Mouse (Mus musculus): Measurements from ENCODE around the gene Bmp8a. TPM values are rescaled to one million over a fixed set of nuclear protein-coding genes. Genes with fewer than 3 reads are reported as not detected.
"Not testable (repeated sequence)": the region's sequence is repeated elsewhere in the genome, so short reads cannot be mapped to it uniquely, and the experiment has no call there.

The Bmp8a gene
- polyA plus RNA-seq, 1 experiment from 2014 or later, result 0.20 TPM

GRCm38 (mm10) chr4:123335244-123335643, 7.8 kb downstream of the Bmp8a start:
- H3K27ac ChIP-seq (ENCODE audit: low read length); H3K4me3 ChIP-seq (ENCODE audit: low read length); ATAC-seq (replicated peaks; ENCODE audit: extremely low read depth, insufficient read depth, low FRiP score); H3K4me1 ChIP-seq (ENCODE audit: control insufficient read depth, insufficient read depth, low read length); H3K9ac ChIP-seq (ENCODE audit: low read length); H3K36me3 ChIP-seq (ENCODE audit: control insufficient read depth, insufficient read depth); H3K4me2 ChIP-seq (ENCODE audit: low read depth, low read length); H3K27me3 ChIP-seq (ENCODE audit: control insufficient read depth, insufficient read depth, low read length); H3K9me3 ChIP-seq (replicated peaks; ENCODE audit: control insufficient read depth, low read length): not testable (repeated sequence)
- 79% methylated on average over 10 of the region's 10 CpGs for WGBS

- Histone ChIP-seq H3K36me3 (ENCODE audit: control insufficient read depth, insufficient read depth) (no peaks in the 10 kb centered on the region), H3K4me3 (ENCODE audit: low read length) (no peak overlapping the region), H3K27me3 (ENCODE audit: control insufficient read depth, insufficient read depth, low read length) (no peaks in the 10 kb centered on the region; the same call in 1 of the 2 replicates), H3K4me2 (ENCODE audit: low read depth, low read length) (no peak overlapping the region), H3K9ac (ENCODE audit: low read length) (no peak overlapping the region), H3K27ac (ENCODE audit: low read length) (no peak overlapping the region), H3K4me1 (ENCODE audit: control insufficient read depth, insufficient read depth, low read length) (no peaks in the 10 kb centered on the region), H3K9me3 (replicated peaks; ENCODE audit: control insufficient read depth, low read length) (peaks cover 5% of the 10 kb centered on the region; the same call in 1 of the 2 replicates)
- no peak for ATAC-seq (replicated peaks; ENCODE audit: extremely low read depth, insufficient read depth, low FRiP score)
- 64% methylated on average over 3 of the region's 3 CpGs for WGBS
Observed at GRCm38 (mm10) chr4:123334177-123334576, 8.9 kb downstream of the Bmp8a start.

DNA sequence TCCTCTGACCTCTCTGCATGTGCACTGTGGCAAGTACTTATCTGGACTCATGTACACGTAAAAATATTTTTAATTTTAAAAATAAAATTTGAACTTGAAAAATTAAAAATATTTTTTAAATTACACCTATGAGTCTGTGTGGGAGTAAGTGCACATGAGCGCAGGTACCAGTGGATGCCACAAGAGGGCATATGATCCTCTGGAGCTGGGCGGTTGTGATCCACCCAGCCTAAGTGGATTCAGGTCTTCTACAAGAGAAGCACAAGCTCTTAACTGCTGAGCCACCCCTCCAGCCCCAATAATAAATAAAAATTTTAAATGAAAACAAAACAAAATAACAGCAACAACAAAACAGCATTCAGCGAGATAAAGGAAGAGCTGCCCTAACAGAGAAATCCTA, 9.9 kb downstream of the Bmp8a start:
- 91% methylated on average over 4 of the region's 4 CpGs for WGBS
- no peak overlapping the region for H3K9ac ChIP-seq (ENCODE audit: low read length)
- H3K36me3 ChIP-seq (ENCODE audit: control insufficient read depth, insufficient read depth), result no peaks in the 10 kb centered on the region
- H3K4me2 ChIP-seq (ENCODE audit: low read depth, low read length), result no peak overlapping the region
- no peak overlapping the region for H3K27ac ChIP-seq (ENCODE audit: low read length)
- no peak for ATAC-seq (replicated peaks; ENCODE audit: extremely low read depth, insufficient read depth, low FRiP score)
- no peak overlapping the region for H3K4me3 ChIP-seq (ENCODE audit: low read length)
- H3K4me1 ChIP-seq (ENCODE audit: control insufficient read depth, insufficient read depth, low read length), result no peaks in the 10 kb centered on the region
- H3K27me3 ChIP-seq (ENCODE audit: control insufficient read depth, insufficient read depth, low read length), result no peaks in the 10 kb centered on the region
- H3K9me3 ChIP-seq (replicated peaks; ENCODE audit: control insufficient read depth, low read length), result peaks cover 5% of the 10 kb centered on the region; the same call in 1 of the 2 replicates

DNA sequence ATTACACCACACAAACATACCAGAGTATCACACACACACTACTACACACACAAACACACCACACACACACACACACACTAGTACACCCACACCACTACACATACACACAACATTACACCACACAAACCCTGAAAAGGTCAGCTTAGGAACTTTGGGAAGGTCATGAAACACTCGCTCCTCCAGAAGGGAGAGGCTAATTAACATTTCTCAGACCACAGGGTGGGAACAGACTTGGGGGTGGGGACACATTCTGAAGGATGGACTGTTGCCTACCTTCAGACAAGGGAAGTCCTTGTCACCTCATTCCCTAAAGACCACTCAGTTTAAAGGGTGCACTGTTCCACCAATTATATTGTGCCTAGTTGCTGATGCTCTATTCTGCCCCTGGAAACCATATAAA, 11.1 kb downstream of the Bmp8a start:
- 93% methylated on average over 1 of the region's 1 CpGs for WGBS
- H3K4me1 ChIP-seq (ENCODE audit: control insufficient read depth, insufficient read depth, low read length); ATAC-seq (replicated peaks; ENCODE audit: extremely low read depth, insufficient read depth, low FRiP score): not testable (repeated sequence)

GRCm38 (mm10) chr4:123331326-123331725, 11.7 kb downstream of the Bmp8a start:
- H3K4me1 ChIP-seq (ENCODE audit: control insufficient read depth, insufficient read depth, low read length), result no peaks in the 10 kb centered on the region
- H3K4me2 ChIP-seq (ENCODE audit: low read depth, low read length), result no peak overlapping the region
- H3K27me3 ChIP-seq (ENCODE audit: control insufficient read depth, insufficient read depth, low read length), result no peaks in the 10 kb centered on the region
- ATAC-seq (replicated peaks; ENCODE audit: extremely low read depth, insufficient read depth, low FRiP score), result no peak
- no peaks in the 10 kb centered on the region for H3K36me3 ChIP-seq (ENCODE audit: control insufficient read depth, insufficient read depth)
- no peak overlapping the region for H3K4me3 ChIP-seq (ENCODE audit: low read length)
- no peak overlapping the region for H3K9ac ChIP-seq (ENCODE audit: low read length)
- WGBS, result 61% methylated on average over 5 of the region's 5 CpGs
- no peak overlapping the region for H3K27ac ChIP-seq (ENCODE audit: low read length)
- H3K9me3 ChIP-seq (replicated peaks; ENCODE audit: control insufficient read depth, low read length), result peaks cover 5% of the 10 kb centered on the region; the same call in 1 of the 2 replicates

More for the DNA sequence above, 11.1 kb downstream of the Bmp8a start:
- H3K4me3 ChIP-seq (ENCODE audit: low read length); H3K9me3 ChIP-seq (replicated peaks; ENCODE audit: control insufficient read depth, low read length); H3K4me2 ChIP-seq (ENCODE audit: low read depth, low read length); H3K27me3 ChIP-seq (ENCODE audit: control insufficient read depth, insufficient read depth, low read length); H3K27ac ChIP-seq (ENCODE audit: low read length); H3K36me3 ChIP-seq (ENCODE audit: control insufficient read depth, insufficient read depth); H3K9ac ChIP-seq (ENCODE audit: low read length): not testable (repeated sequence)

DNA sequence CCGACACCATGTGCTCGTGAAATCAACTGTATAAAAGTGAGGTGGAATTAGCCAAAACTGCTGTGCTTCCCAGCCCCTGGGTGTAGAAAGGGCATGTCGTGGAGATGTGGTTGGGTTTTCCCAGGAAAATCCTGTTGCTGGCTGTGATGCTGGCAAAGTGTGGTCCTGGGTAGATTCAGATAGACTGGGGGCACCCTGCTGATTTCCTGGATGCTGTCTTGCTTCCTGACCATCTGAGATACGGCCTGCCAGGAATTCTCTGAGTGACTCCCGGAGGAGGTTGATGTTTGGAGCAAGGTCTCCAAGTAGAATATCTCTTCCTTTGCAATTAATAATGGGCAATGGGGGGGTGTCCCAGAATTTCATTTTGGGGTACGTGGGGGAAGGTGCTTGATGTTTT, 14.1 kb downstream of the Bmp8a start:
- Histone ChIP-seq H3K36me3 (ENCODE audit: control insufficient read depth, insufficient read depth) (no peaks in the 10 kb centered on the region), H3K27me3 (ENCODE audit: control insufficient read depth, insufficient read depth, low read length) (no peaks in the 10 kb centered on the region), H3K9me3 (replicated peaks; ENCODE audit: control insufficient read depth, low read length) (peaks cover 5% of the 10 kb centered on the region; the same call in 1 of the 2 replicates), H3K4me3 (ENCODE audit: low read length) (no peak overlapping the region), H3K27ac (ENCODE audit: low read length) (no peak overlapping the region), H3K4me2 (ENCODE audit: low read depth, low read length) (no peak overlapping the region), H3K9ac (ENCODE audit: low read length) (no peak overlapping the region), H3K4me1 (ENCODE audit: control insufficient read depth, insufficient read depth, low read length) (peaks cover 7% of the 10 kb centered on the region; the same call in 1 of the 2 replicates)
- WGBS, result 61% methylated on average over 6 of the region's 6 CpGs
- ATAC-seq (replicated peaks; ENCODE audit: extremely low read depth, insufficient read depth, low FRiP score), result no peak

DNA sequence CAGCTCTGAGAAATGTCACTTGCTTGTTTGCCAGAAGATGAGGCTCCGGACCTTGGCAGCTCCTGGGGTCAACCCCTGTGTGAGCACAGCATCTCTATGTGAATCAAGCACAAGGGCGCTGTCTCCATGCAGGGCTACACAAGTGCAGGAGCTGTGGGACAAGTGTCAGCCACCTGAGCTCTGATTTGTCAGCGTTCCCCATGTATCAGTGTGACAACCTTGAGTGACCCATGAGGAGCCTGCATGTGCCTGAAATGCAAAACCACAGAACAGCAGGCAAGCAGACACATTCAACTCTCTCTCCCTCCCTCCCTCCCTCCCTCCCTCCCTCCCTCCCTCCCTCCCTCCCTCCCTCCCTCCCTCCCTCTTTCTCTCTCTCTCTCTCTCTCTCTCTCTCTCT, 15.4 kb downstream of the Bmp8a start:
- 38% methylated on average over 3 of the region's 3 CpGs for WGBS
- Histone ChIP-seq H3K9me3 (replicated peaks; ENCODE audit: control insufficient read depth, low read length) (no peaks in the 10 kb centered on the region), H3K4me2 (ENCODE audit: low read depth, low read length) (no peak overlapping the region), H3K4me3 (ENCODE audit: low read length) (no peak overlapping the region), H3K36me3 (ENCODE audit: control insufficient read depth, insufficient read depth) (no peaks in the 10 kb centered on the region), H3K27me3 (ENCODE audit: control insufficient read depth, insufficient read depth, low read length) (peaks cover 7% of the 10 kb centered on the region), H3K27ac (ENCODE audit: low read length) (no peak overlapping the region), H3K4me1 (ENCODE audit: control insufficient read depth, insufficient read depth, low read length) (peaks cover 7% of the 10 kb centered on the region; the same call in 1 of the 2 replicates), H3K9ac (ENCODE audit: low read length) (no peak overlapping the region)
- ATAC-seq (replicated peaks; ENCODE audit: extremely low read depth, insufficient read depth, low FRiP score), result no peak

- Histone ChIP-seq H3K27ac (ENCODE audit: low read length) (no peak overlapping the region), H3K4me1 (ENCODE audit: control insufficient read depth, insufficient read depth, low read length) (peaks cover 7% of the 10 kb centered on the region; the same call in 1 of the 2 replicates), H3K9me3 (replicated peaks; ENCODE audit: control insufficient read depth, low read length) (no peaks in the 10 kb centered on the region), H3K9ac (ENCODE audit: low read length) (no peak overlapping the region), H3K36me3 (ENCODE audit: control insufficient read depth, insufficient read depth) (no peaks in the 10 kb centered on the region), H3K4me2 (ENCODE audit: low read depth, low read length) (no peak overlapping the region), H3K27me3 (ENCODE audit: control insufficient read depth, insufficient read depth, low read length) (peaks cover 11% of the 10 kb centered on the region), H3K4me3 (ENCODE audit: low read length) (no peak overlapping the region)
- WGBS, result 48% methylated on average over 3 of the region's 3 CpGs
- no peak; the same call in 1 of the 2 replicates for ATAC-seq (replicated peaks; ENCODE audit: extremely low read depth, insufficient read depth, low FRiP score)
Observed at GRCm38 (mm10) chr4:123326087-123326486, 17.0 kb downstream of the Bmp8a start.

GRCm38 (mm10) chr4:123323534-123323933, 19.5 kb downstream of the Bmp8a start, which contains the start of gene Oxct2a:
Gene Oxct2a, minus strand, starts transcription at chr4:123323634.
- Histone ChIP-seq H3K4me3 (ENCODE audit: low read length) (peak within 1 kb of the TSS; percentile 35), H3K36me3 (ENCODE audit: control insufficient read depth, insufficient read depth) (no peaks in the 10 kb centered on the region), H3K9ac (ENCODE audit: low read length) (no peak within 1 kb of the TSS), H3K9me3 (replicated peaks; ENCODE audit: control insufficient read depth, low read length) (no peaks in the 10 kb centered on the region), H3K27me3 (ENCODE audit: control insufficient read depth, insufficient read depth, low read length) (peaks cover 11% of the 10 kb centered on the region), H3K4me1 (ENCODE audit: control insufficient read depth, insufficient read depth, low read length) (peaks cover 7% of the 10 kb centered on the region; the same call in 1 of the 2 replicates), H3K4me2 (ENCODE audit: low read depth, low read length) (peak within 1 kb of the TSS; percentile 49), H3K27ac (ENCODE audit: low read length) (no peak within 1 kb of the TSS)
- ATAC-seq (replicated peaks; ENCODE audit: extremely low read depth, insufficient read depth, low FRiP score), result no peak
- WGBS, result 23% methylated on average over 13 of the region's 13 CpGs
